Mouse (Mus musculus): Measurements from ENCODE around the gene Lrg1. TPM values are rescaled to one million over a fixed set of nuclear protein-coding genes. Genes with fewer than 3 reads are reported as not detected.

Gene Lrg1
- total and polyA plus RNA-seq, 3 experiments = not detected

- Histone ChIP-seq H3K4me1 (ENCODE audit: control insufficient read depth in 1 of 2, insufficient read depth in 2 of 2) (0 out of 4 replicates have a peak, but pooled peaks cover 0 to 2% of the 10 kb centered on the region in 2 experiments), H3K27ac (ENCODE audit: insufficient read depth, low read depth) (no peak within 1 kb of the TSS), H3K9me3 (replicated peaks; ENCODE audit: low read length) (peaks cover 2% of the 10 kb centered on the region), H3K36me3 (replicated peaks in 1 of 2; ENCODE audit: control insufficient read depth in 1 of 2, insufficient read depth in 1 of 2, low read length in 1 of 2) (peaks cover 0 to 4% of the 10 kb centered on the region in 2 experiments), H3K79me2 (replicated peaks; ENCODE audit: control insufficient read depth, extremely low read depth, insufficient read depth, poor library complexity, severe bottlenecking) (no peaks in the 10 kb centered on the region), H3K4me3 (replicated peaks in 1 of 3; ENCODE audit: low read depth in 2 of 3, low read length in 2 of 3, poor library complexity in 1 of 3) (no peak within 1 kb of the TSS), H3K9ac (ENCODE audit: insufficient read depth, low read depth) (no peak within 1 kb of the TSS), H3K27me3 (replicated peaks) (peaks cover 24% of the 10 kb centered on the region), H3K4me2 (ENCODE audit: insufficient read depth, low read depth, poor library complexity, severe bottlenecking) (no peak within 1 kb of the TSS)
- TF ChIP-seq ETS1 (conservative IDR thresholded peaks at IDR 0.05; ENCODE audit: low read depth, low read length) (no peak), JUND (conservative IDR thresholded peaks at IDR 0.05; ENCODE audit: low read depth, low read length) (no peak), EP300 (IDR thresholded peaks at IDR 0.05; ENCODE audit: low read length) (no peak), SMC3 (IDR thresholded peaks at IDR 0.05; ENCODE audit: low read depth, low read length) (no peak), PAX5 (IDR thresholded peaks at IDR 0.05; ENCODE audit: low read length) (no peak), TCF12 (IDR thresholded peaks at IDR 0.05; ENCODE audit: low read depth, low read length) (no peak), ZKSCAN1 (IDR thresholded peaks at IDR 0.05; ENCODE audit: borderline replicate concordance, low read depth, low read length) (no peak), RCOR1 (conservative IDR thresholded peaks at IDR 0.05; ENCODE audit: low read depth, low read length) (no peak), MAX (IDR thresholded peaks at IDR 0.05; ENCODE audit: low read length) (no peak), USF1 (IDR thresholded peaks at IDR 0.05; ENCODE audit: low read depth, low read length) (no peak), JUN (IDR thresholded peaks at IDR 0.05; ENCODE audit: insufficient read depth, low read depth, low read length) (no peak)
- dilution Hi-C loops (cut with MboI; ENCODE audit: extremely low pct_ligation_motif_present, extremely low pct_unique_long_range_greater_than_20kb, low sequenced_read_pairs) (no loop called here), in situ Hi-C loops (cut with MboI; ENCODE audit: low pct_ligation_motif_present, low pct_unique_long_range_greater_than_20kb, low sequenced_read_pairs) (loop anchor here (5.0 kb wide), 1 partner anchor 35 kb away; no protein-coding TSS in a partner anchor)
- DNase-seq (ENCODE audit: extremely low read depth) = no peak
These were observed 4.5 kb downstream of the Lrg1 start, which contains the start of gene Plin5 for GRCm38 (mm10) chr17:56117251-56117710. Gene Plin5 (minus strand): TSS chr17:56117596.

DNA sequence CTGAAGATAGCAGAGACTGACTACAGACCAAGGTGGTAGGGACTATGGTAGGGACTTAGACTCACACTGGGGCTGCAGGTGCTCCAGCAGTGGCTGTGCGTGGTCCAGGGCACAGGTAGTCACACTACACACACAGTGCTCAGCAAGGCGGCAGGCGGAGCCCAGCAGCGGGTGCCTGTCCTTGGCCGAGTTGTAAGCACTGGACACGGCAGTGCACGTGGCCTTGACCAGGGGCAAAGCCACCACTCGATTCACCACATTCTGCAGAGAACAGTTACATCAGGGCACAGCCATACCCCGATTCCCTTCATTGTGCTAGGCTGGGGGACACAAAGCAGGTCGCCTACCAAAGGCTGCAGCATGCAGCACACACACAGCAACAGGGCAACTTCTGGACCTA is 5.6 kb downstream of the Lrg1 start:
- TF ChIP-seq CHD1 (IDR thresholded peaks at IDR 0.05; ENCODE audit: low read depth, low read length) (no peak), PAX5 (IDR thresholded peaks at IDR 0.05; ENCODE audit: low read length) (no peak), ELF1 (IDR thresholded peaks at IDR 0.05; ENCODE audit: low read depth, low read length) (no peak), GABPA (IDR thresholded peaks at IDR 0.05; ENCODE audit: insufficient replicate concordance, low read depth, low read length) (no peak), ZMIZ1 (IDR thresholded peaks at IDR 0.05; ENCODE audit: low read depth, low read length) (no peak), MAX (IDR thresholded peaks at IDR 0.05; ENCODE audit: low read length) (no peak), MXI1 (IDR thresholded peaks at IDR 0.05; ENCODE audit: low read depth, low read length) (no peak)
- no peaks in the 10 kb centered on the region for H3K9me3 ChIP-seq (replicated peaks; ENCODE audit: low read length)
- H3K9ac ChIP-seq (ENCODE audit: insufficient read depth, low read depth) = no peak overlapping the region
- no peak overlapping the region for H3K4me3 ChIP-seq (replicated peaks in 1 of 3; ENCODE audit: low read depth in 2 of 3, low read length in 2 of 3, poor library complexity in 1 of 3)
- H3K27ac ChIP-seq (ENCODE audit: insufficient read depth, low read depth) = no peak overlapping the region
- dilution Hi-C loops (cut with MboI; ENCODE audit: extremely low pct_ligation_motif_present, extremely low pct_unique_long_range_greater_than_20kb, low sequenced_read_pairs) (no loop called here), in situ Hi-C loops (cut with MboI; ENCODE audit: low pct_ligation_motif_present, low pct_unique_long_range_greater_than_20kb, low sequenced_read_pairs) (loop anchor here (5.0 kb wide), 1 partner anchor 34 kb away; no protein-coding TSS in a partner anchor)
- peaks cover 17% of the 10 kb centered on the region for H3K27me3 ChIP-seq (replicated peaks)
- 0 out of 4 replicates have a peak, but pooled peaks cover 0 to 2% of the 10 kb centered on the region in 2 experiments for H3K4me1 ChIP-seq (ENCODE audit: control insufficient read depth in 1 of 2, insufficient read depth in 2 of 2)
- H3K4me2 ChIP-seq (ENCODE audit: insufficient read depth, low read depth, poor library complexity, severe bottlenecking) = no peak overlapping the region
- no peaks in the 10 kb centered on the region for H3K79me2 ChIP-seq (replicated peaks; ENCODE audit: control insufficient read depth, extremely low read depth, insufficient read depth, poor library complexity, severe bottlenecking)
- DNase-seq (ENCODE audit: extremely low read depth) = no peak
- peaks cover 0 to 8% of the 10 kb centered on the region in 2 experiments for H3K36me3 ChIP-seq (replicated peaks in 1 of 2; ENCODE audit: control insufficient read depth in 1 of 2, insufficient read depth in 1 of 2, low read length in 1 of 2)

All from CH12.LX (cell line).